ENCODE assay signal across 1 mouse cellular context in genomic region chr16:30596959-30597681, GRCm38 (mm10).
TF ChIP-seq lines count a peak whose summit lies in the region.

No protein-coding gene starts in this region.

TF ChIP-seq in CH12.LX, 34 proteins besides CTCF, POLR2A, EP300 and RAD21 (continued from another document):
- no peak for TF ChIP-seq JUN (IDR thresholded peaks at IDR 0.05; ENCODE audit: insufficient read depth, low read depth, low read length)
- peak; percentile 74; the same call in 1 of the 2 replicates for TF ChIP-seq MYC (IDR thresholded peaks at IDR 0.05; ENCODE audit: low read depth, low read length)
- peak; percentile 66; the same call in 1 of the 2 replicates for TF ChIP-seq IRF4 (IDR thresholded peaks at IDR 0.05; ENCODE audit: low read depth, low read length)
- no peak for TF ChIP-seq USF1 (IDR thresholded peaks at IDR 0.05; ENCODE audit: low read depth, low read length)
- TF ChIP-seq RCOR1 (conservative IDR thresholded peaks at IDR 0.05; ENCODE audit: low read depth, low read length): 0 out of 2 replicates have a peak, but pooled peaks have one; percentile 44
- peak; percentile 34 for TF ChIP-seq TBP (conservative IDR thresholded peaks at IDR 0.05; ENCODE audit: low read depth, low read length)
- TF ChIP-seq NRF1 (IDR thresholded peaks at IDR 0.05; ENCODE audit: low read depth, low read length): peak; percentile 47; the same call in 1 of the 2 replicates
- peak; percentile 59 for TF ChIP-seq BHLHE40 (IDR thresholded peaks at IDR 0.05; ENCODE audit: low read depth, low read length)
- no peak for TF ChIP-seq POLR2AphosphoS2 (IDR thresholded peaks at IDR 0.05; ENCODE audit: low read depth, low read length)
- no peak for TF ChIP-seq ZMIZ1 (IDR thresholded peaks at IDR 0.05; ENCODE audit: low read depth, low read length)
- no peak; the same call in 1 of the 2 replicates for TF ChIP-seq MXI1 (IDR thresholded peaks at IDR 0.05; ENCODE audit: low read depth, low read length)
- peak; percentile 96 for TF ChIP-seq ZC3H11A (IDR thresholded peaks at IDR 0.05; ENCODE audit: low read depth, low read length)
- peak; percentile 75; the same call in 1 of the 2 replicates for TF ChIP-seq UBTF (IDR thresholded peaks at IDR 0.05; ENCODE audit: low read depth, low read length)
- peak; percentile 44 for TF ChIP-seq ETS1 (conservative IDR thresholded peaks at IDR 0.05; ENCODE audit: low read depth, low read length)
- peak; percentile 67; the same call in 1 of the 2 replicates for TF ChIP-seq NELFE (IDR thresholded peaks at IDR 0.05; ENCODE audit: low read depth, low read length)
- TF ChIP-seq ZKSCAN1 (IDR thresholded peaks at IDR 0.05; ENCODE audit: borderline replicate concordance, low read depth, low read length): no peak
- no peak for TF ChIP-seq GABPA (IDR thresholded peaks at IDR 0.05; ENCODE audit: insufficient replicate concordance, low read depth, low read length)
- TF ChIP-seq SMC3 (IDR thresholded peaks at IDR 0.05; ENCODE audit: low read depth, low read length): peak; percentile 98
- peak; percentile 73 for TF ChIP-seq MAX (IDR thresholded peaks at IDR 0.05; ENCODE audit: low read length)
- TF ChIP-seq MAFK (IDR thresholded peaks at IDR 0.05; ENCODE audit: insufficient replicate concordance, low read length): no peak
- TF ChIP-seq ELF1 (IDR thresholded peaks at IDR 0.05; ENCODE audit: low read depth, low read length): peak; percentile 52; the same call in 1 of the 2 replicates
- TF ChIP-seq KAT2A (IDR thresholded peaks at IDR 0.05; ENCODE audit: insufficient replicate concordance, low read length): no peak
- peak; percentile 89 for TF ChIP-seq CHD1 (IDR thresholded peaks at IDR 0.05; ENCODE audit: low read depth, low read length)
- TF ChIP-seq HCFC1 (IDR thresholded peaks at IDR 0.05; ENCODE audit: low read depth, low read length): peak; percentile 43; the same call in 1 of the 2 replicates
- TF ChIP-seq TCF12 (IDR thresholded peaks at IDR 0.05; ENCODE audit: low read depth, low read length): peak; percentile 58; the same call in 1 of the 2 replicates
- peak; percentile 36; the same call in 1 of the 2 replicates for TF ChIP-seq JUND (conservative IDR thresholded peaks at IDR 0.05; ENCODE audit: low read depth, low read length)
- peak; percentile 27; the same call in 1 of the 2 replicates for TF ChIP-seq ZNF384 (IDR thresholded peaks at IDR 0.05; ENCODE audit: low read depth, low read length)
- peak; percentile 31; the same call in 1 of the 2 replicates for TF ChIP-seq CHD2 (IDR thresholded peaks at IDR 0.05; ENCODE audit: low read length)
- no peak for TF ChIP-seq USF2 (conservative IDR thresholded peaks at IDR 0.05; ENCODE audit: low read depth, low read length)
- TF ChIP-seq PAX5 (IDR thresholded peaks at IDR 0.05; ENCODE audit: low read length): no peak
- TF ChIP-seq SIN3A (IDR thresholded peaks at IDR 0.05; ENCODE audit: low read length): peak; percentile 93
- TF ChIP-seq E2F4 (IDR thresholded peaks at IDR 0.05; ENCODE audit: insufficient replicate concordance, low read depth, low read length): no peak
- peak; percentile 39; the same call in 1 of the 2 replicates for TF ChIP-seq MAZ (IDR thresholded peaks at IDR 0.05; ENCODE audit: low read depth, low read length)
